Mouse (Mus musculus) stomach, embryonic 16.5 days (tissue): ENCODE measurements at regions not wholly inside any gene's neighbourhood (a gene's known extent, or its start where the extent isn't known, plus 50 kb on each side); places are given as distances from the start of the nearest gene placed in this dataset.

Source experiments
- ATAC-seq: fragments of 200-750 bp; cut with Nextera tagmentation; 2 replicates; pipeline ENCODE4 v1.8.0; 2017; ENCODE audit warnings: moderate number of reproducible peaks, moderate TSS enrichment; ENCODE audit not compliant: insufficient read depth, low FRiP score
- H3K27ac ChIP-seq: fragments of 300-500 bp; sonication (generic); 2 replicates; pipeline ENCODE4 v1.5.1; 2014; ENCODE audit warnings: low read length
- H3K27me3 ChIP-seq: fragments of 300-500 bp; sonication (generic); 2 replicates; pipeline ENCODE4 v1.6.1; 2014; ENCODE audit warnings: low read length, control low read depth, mixed read lengths; ENCODE audit not compliant: control insufficient read depth, insufficient read depth
- H3K36me3 ChIP-seq: fragments of 300-500 bp; sonication (generic); 2 replicates; pipeline ENCODE4 v1.6.1; 2014; ENCODE audit warnings: low read length; ENCODE audit not compliant: control insufficient read depth, insufficient read depth
- H3K4me1 ChIP-seq: fragments of 300-500 bp; sonication (generic); 2 replicates; pipeline ENCODE4 v1.6.1; 2014; ENCODE audit warnings: low read length, control low read depth, mixed read lengths; ENCODE audit not compliant: control insufficient read depth, insufficient read depth
- H3K4me2 ChIP-seq: fragments of 300-500 bp; sonication (generic); 2 replicates; pipeline ENCODE4 v1.6.1; 2014; ENCODE audit warnings: low read depth, low read length, mixed read lengths
- H3K4me3 ChIP-seq: fragments of 300-500 bp; sonication (generic); replicated peaks from 2 replicates; pipeline ENCODE4 v1.5.1; 2014; ENCODE audit warnings: mild to moderate bottlenecking, low read length
- H3K9ac ChIP-seq: fragments of 300-500 bp; sonication (generic); 2 replicates; pipeline ENCODE4 v1.6.1; 2014; ENCODE audit warnings: low read length
- H3K9me3 ChIP-seq: fragments of 300-500 bp; sonication (generic); replicated peaks from 2 replicates; pipeline ENCODE4 v1.6.1; 2016; ENCODE audit warnings: low read length, control low read depth; ENCODE audit not compliant: control insufficient read depth
- WGBS: fragments of 180-500 bp; shearing (Covaris S2); extraction: QIAGEN DNeasy Blood & Tissue Kit; methylation state at CpG from one replicate; pipeline ENCODE4 v1.1.7; 2014; 5-methylcytosine and 5-hydroxymethylcytosine counted together

GRCm38 (mm10) chr10:96515923-96516258 is 100.9 kb upstream of the Btg1 start:
- ATAC-seq = no peak
- no peaks in the 10 kb centered on the region for H3K9me3 ChIP-seq
- H3K4me3 ChIP-seq = no peak overlapping the region
- WGBS = 89% methylated on average over 2 of the region's 2 CpGs
- no peaks in the 10 kb centered on the region for H3K27me3 ChIP-seq
- H3K27ac ChIP-seq = peak overlapping the region; percentile 33; the same call in 1 of the 2 replicates
- H3K4me1 ChIP-seq = no peaks in the 10 kb centered on the region
- H3K36me3 ChIP-seq = no peaks in the 10 kb centered on the region
- H3K9ac ChIP-seq = no peak overlapping the region
- no peak overlapping the region for H3K4me2 ChIP-seq

- no peak overlapping the region for H3K27ac ChIP-seq
- H3K4me1 ChIP-seq = no peaks in the 10 kb centered on the region
- no peak overlapping the region for H3K9ac ChIP-seq
- no peak overlapping the region for H3K4me2 ChIP-seq
- no peaks in the 10 kb centered on the region for H3K9me3 ChIP-seq
- no peak for ATAC-seq
- no peak overlapping the region for H3K4me3 ChIP-seq
- H3K36me3 ChIP-seq = no peaks in the 10 kb centered on the region
- H3K27me3 ChIP-seq = no peaks in the 10 kb centered on the region
- 79% methylated on average over 3 of the region's 3 CpGs for WGBS
Observed at GRCm38 (mm10) chr10:96519411-96519810, 97.4 kb upstream of the Btg1 start.

GRCm38 (mm10) chr10:96520995-96521760 is 95.6 kb upstream of the Btg1 start:
- Histone ChIP-seq H3K36me3 (no peaks in the 10 kb centered on the region), H3K9ac (no peak overlapping the region), H3K27me3 (no peaks in the 10 kb centered on the region), H3K27ac (no peak overlapping the region), H3K4me2 (no peak overlapping the region), H3K4me1 (no peaks in the 10 kb centered on the region), H3K4me3 (no peak overlapping the region), H3K9me3 (no peaks in the 10 kb centered on the region)
- WGBS = 73% methylated on average over 8 of the region's 8 CpGs
- no peak for ATAC-seq

GRCm38 (mm10) chr10:96523967-96524801 is 92.6 kb upstream of the Btg1 start:
- Histone ChIP-seq H3K4me3 (no peak overlapping the region), H3K27me3 (no peaks in the 10 kb centered on the region), H3K9me3 (no peaks in the 10 kb centered on the region), H3K4me1 (no peaks in the 10 kb centered on the region), H3K4me2 (no peak overlapping the region), H3K27ac (no peak overlapping the region), H3K9ac (no peak overlapping the region), H3K36me3 (no peaks in the 10 kb centered on the region)
- no peak for ATAC-seq
- WGBS = 36% methylated on average over 20 of the region's 20 CpGs

GRCm38 (mm10) chr10:96527864-96528263 is 88.9 kb upstream of the Btg1 start:
- Histone ChIP-seq H3K27me3 (no peaks in the 10 kb centered on the region), H3K9ac (no peak overlapping the region), H3K4me2 (no peak overlapping the region), H3K36me3 (no peaks in the 10 kb centered on the region), H3K9me3 (no peaks in the 10 kb centered on the region), H3K27ac (no peak overlapping the region), H3K4me3 (no peak overlapping the region), H3K4me1 (no peaks in the 10 kb centered on the region)
- no peak for ATAC-seq
- 91% methylated on average over 3 of the region's 3 CpGs for WGBS

- no peaks in the 10 kb centered on the region for H3K36me3 ChIP-seq
- no peak overlapping the region for H3K9ac ChIP-seq
- WGBS = 93% methylated on average over 7 of the region's 7 CpGs
- H3K27me3 ChIP-seq = no peaks in the 10 kb centered on the region
- no peak overlapping the region for H3K4me2 ChIP-seq
- H3K27ac ChIP-seq = no peak overlapping the region
- H3K9me3 ChIP-seq = no peaks in the 10 kb centered on the region
- peaks cover 8% of the 10 kb centered on the region for H3K4me1 ChIP-seq
- H3K4me3 ChIP-seq = no peak overlapping the region
- ATAC-seq = no peak
Observed at GRCm38 (mm10) chr10:96534547-96535124, 82.2 kb upstream of the Btg1 start.

- Histone ChIP-seq H3K4me2 (no peak overlapping the region), H3K9me3 (no peaks in the 10 kb centered on the region), H3K4me3 (no peak overlapping the region), H3K36me3 (no peaks in the 10 kb centered on the region), H3K4me1 (peaks cover 8% of the 10 kb centered on the region), H3K27me3 (no peaks in the 10 kb centered on the region), H3K27ac (no peak overlapping the region), H3K9ac (no peak overlapping the region)
- ATAC-seq = no peak
- WGBS = 41% methylated on average over 9 of the region's 9 CpGs
Observed at GRCm38 (mm10) chr10:96535461-96535860, 81.3 kb upstream of the Btg1 start.

GRCm38 (mm10) chr10:96540828-96541227 is 76.0 kb upstream of the Btg1 start:
- no peak for ATAC-seq
- no peak overlapping the region for H3K4me3 ChIP-seq
- H3K36me3 ChIP-seq = no peaks in the 10 kb centered on the region
- H3K9me3 ChIP-seq = no peaks in the 10 kb centered on the region
- no peak overlapping the region for H3K4me2 ChIP-seq
- 96% methylated on average over 2 of the region's 2 CpGs for WGBS
- no peak overlapping the region for H3K9ac ChIP-seq
- no peaks in the 10 kb centered on the region for H3K4me1 ChIP-seq
- H3K27me3 ChIP-seq = no peaks in the 10 kb centered on the region
- no peak overlapping the region for H3K27ac ChIP-seq

- H3K4me2 ChIP-seq = no peak overlapping the region
- 49% methylated on average over 6 of the region's 6 CpGs for WGBS
- ATAC-seq = no peak
Observed at GRCm38 (mm10) chr10:96545312-96545711, 71.5 kb upstream of the Btg1 start.

More at GRCm38 (mm10) chr10:96545312-96545711, 71.5 kb upstream of the Btg1 start:
- no peaks in the 10 kb centered on the region for H3K4me1 ChIP-seq
- H3K4me3 ChIP-seq = no peak overlapping the region
- no peak overlapping the region for H3K27ac ChIP-seq
- H3K9ac ChIP-seq = no peak overlapping the region
- H3K9me3 ChIP-seq = no peaks in the 10 kb centered on the region
- no peaks in the 10 kb centered on the region for H3K36me3 ChIP-seq
- H3K27me3 ChIP-seq = no peaks in the 10 kb centered on the region
